Mouse (Mus musculus) erythroblast, embryonic 14.5 days (primary cell): ENCODE data around the gene Hnrnpa0. TPM values are rescaled to one million over a fixed set of nuclear protein-coding genes. Genes with fewer than 3 reads are reported as not detected.

Source experiments
- H3K27me3 ChIP-seq: 2 replicates; pipeline ENCODE4 v1.6.1; 2012; ENCODE audit warnings: inconsistent platforms; ENCODE audit not compliant: control insufficient read depth
- H3K36me3 ChIP-seq: 2 replicates; pipeline ENCODE4 v1.6.1; 2012; ENCODE audit warnings: mild to moderate bottlenecking, inconsistent platforms; ENCODE audit not compliant: control insufficient read depth
- H3K4me1 ChIP-seq: 2 replicates; pipeline ENCODE4 v1.6.1; 2012; ENCODE audit warnings: inconsistent platforms; ENCODE audit not compliant: control insufficient read depth
- H3K4me3 ChIP-seq: replicated peaks from 2 replicates; pipeline ENCODE3; 2012; ENCODE audit warnings: moderate library complexity, mild to moderate bottlenecking, inconsistent platforms
- H3K9me3 ChIP-seq: 2 replicates; pipeline ENCODE4 v1.6.1; 2012; ENCODE audit warnings: low read length, inconsistent platforms, mixed read lengths; ENCODE audit not compliant: control insufficient read depth
- GATA1 ChIP-seq: IDR thresholded peaks from 2 replicates; pipeline ENCODE4 v1.6.1; 2012; ENCODE audit warnings: low read length, inconsistent platforms, mixed read lengths
- TAL1 ChIP-seq: IDR thresholded peaks from 3 replicates; pipeline ENCODE4 v1.6.1; 2012; ENCODE audit warnings: low read length, inconsistent platforms, mixed read lengths
- polyA plus RNA-seq: library from polyadenylated mRNA; stranded (reverse); fragments of >175 nt; gene quantifications from 2 replicates; pipeline ENCODE4 v1.2.3, GENCODE M21; 2012

Gene Hnrnpa0
- polyA plus RNA-seq, 1 experiment: 38.2 TPM

DNA sequence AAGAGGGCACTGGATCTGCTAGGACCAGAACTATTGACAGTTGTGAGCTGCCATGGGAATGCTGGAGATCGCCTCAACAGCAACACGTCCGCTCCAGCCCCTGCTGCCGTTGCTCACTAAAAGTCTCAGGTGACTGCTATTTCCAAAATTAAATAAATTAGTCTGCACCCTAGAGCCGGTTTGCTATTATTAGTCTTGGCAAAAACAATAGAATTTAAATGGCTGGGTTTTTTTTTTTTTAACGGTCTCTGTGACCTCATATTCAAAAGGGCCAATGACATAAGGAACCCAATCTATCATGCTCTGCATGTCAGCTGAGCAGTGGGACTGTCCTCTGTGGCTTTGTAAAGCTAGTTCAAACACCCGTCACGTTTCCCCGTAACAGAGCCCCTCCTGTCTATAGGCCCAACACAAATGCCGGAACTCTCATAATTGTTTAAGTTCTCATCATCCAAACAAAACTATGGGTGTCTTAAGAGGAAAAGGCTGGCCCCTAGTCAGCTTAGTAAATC is 5.5 kb downstream of the Hnrnpa0 start:
- Histone ChIP-seq H3K36me3 (peaks cover 31% of the 10 kb centered on the region), H3K27me3 (no peaks in the 10 kb centered on the region), H3K4me3 (no peak overlapping the region), H3K4me1 (peaks cover 28% of the 10 kb centered on the region), H3K9me3 (no peaks in the 10 kb centered on the region)
- TF ChIP-seq TAL1 (no peak), GATA1 (no peak)

DNA sequence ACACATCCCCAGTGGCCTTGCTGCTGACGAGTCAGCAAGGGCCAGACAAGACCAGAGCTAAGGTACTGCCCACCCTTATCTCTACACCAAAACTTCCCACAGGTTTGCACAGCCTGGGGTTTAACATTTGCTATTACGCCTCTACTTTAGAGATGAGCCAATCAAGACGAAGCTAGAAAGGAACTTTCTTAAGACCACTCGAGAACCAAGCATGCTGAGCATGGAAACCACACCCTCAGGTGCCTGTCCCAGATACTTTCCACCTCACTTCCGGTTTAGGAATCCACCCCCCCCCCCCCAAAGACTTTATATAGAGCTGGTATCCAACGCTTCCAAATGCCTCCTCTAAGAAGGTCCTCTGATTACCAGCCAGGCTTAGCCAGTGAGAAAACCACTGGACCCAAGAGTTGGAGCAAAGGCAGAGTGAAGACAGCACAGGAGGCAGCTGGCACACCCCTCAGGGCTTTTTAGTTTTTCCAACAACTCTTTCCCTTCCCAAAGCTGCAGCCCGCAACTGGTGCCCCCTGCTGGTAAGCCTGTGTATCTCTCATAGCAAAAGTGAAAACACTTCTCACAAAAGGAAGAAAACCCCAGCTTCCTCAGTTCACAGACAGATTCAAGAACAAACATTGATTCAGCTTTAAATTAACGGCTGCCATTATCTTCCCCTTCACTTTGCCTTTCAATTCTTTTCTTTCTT is 10.9 kb downstream of the Hnrnpa0 start:
- TF ChIP-seq TAL1 (no peak), GATA1 (no peak)

DNA sequence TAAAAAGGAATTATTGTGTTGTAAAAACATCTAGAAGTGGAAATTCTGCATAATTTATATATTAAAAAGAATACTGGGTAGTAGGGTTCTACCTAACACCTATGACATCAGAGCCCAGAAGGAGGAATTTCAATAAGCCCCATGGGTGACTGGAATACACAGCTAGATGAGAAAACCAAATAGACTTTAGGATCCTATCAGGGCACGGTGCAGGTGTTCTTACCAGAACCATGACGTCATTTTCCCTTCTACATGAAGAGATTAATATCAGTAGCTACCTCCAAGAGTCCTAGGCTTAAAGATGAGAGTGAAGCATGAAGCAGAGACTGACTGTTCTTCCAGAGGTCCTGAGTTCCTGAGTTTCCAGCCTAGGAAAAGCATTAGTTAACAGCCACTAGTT is 11.6 kb downstream of the Hnrnpa0 start:
- Histone ChIP-seq H3K9me3 (no peaks in the 10 kb centered on the region), H3K4me1 (no peaks in the 10 kb centered on the region), H3K27me3 (peaks cover 48% of the 10 kb centered on the region), H3K36me3 (no peaks in the 10 kb centered on the region), H3K4me3 (no peak overlapping the region)
- TF ChIP-seq GATA1 (no peak), TAL1 (no peak)

More for the DNA sequence above, 10.9 kb downstream of the Hnrnpa0 start:
- peaks cover 41% of the 10 kb centered on the region for H3K27me3 ChIP-seq
- H3K9me3 ChIP-seq: no peaks in the 10 kb centered on the region
- H3K4me1 ChIP-seq: no peaks in the 10 kb centered on the region
- H3K36me3 ChIP-seq: no peaks in the 10 kb centered on the region
- H3K4me3 ChIP-seq: no peak overlapping the region

DNA sequence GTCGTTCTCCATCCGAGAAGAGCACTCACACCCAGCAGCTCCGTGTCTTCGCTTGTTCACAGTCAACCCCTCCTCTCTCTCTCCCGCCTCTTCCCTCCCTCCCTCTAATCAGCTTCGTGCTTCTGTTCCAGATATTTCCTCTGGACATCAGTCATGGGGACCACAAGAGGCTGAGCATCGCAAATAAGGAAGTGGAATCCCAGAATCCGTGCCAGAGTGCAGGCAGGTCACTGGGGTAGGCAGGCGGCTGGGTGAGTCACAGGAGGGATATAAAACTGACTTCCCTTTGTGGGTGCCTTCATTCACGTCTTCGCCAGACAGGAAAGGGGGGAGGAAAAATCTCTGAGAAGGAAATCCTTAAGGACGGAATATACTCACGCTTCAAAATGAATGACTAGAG is 13.1 kb downstream of the Hnrnpa0 start:
- Histone ChIP-seq H3K4me3 (no peak overlapping the region), H3K27me3 (peaks cover 54% of the 10 kb centered on the region)
- TF ChIP-seq GATA1 (no peak), TAL1 (no peak)

DNA sequence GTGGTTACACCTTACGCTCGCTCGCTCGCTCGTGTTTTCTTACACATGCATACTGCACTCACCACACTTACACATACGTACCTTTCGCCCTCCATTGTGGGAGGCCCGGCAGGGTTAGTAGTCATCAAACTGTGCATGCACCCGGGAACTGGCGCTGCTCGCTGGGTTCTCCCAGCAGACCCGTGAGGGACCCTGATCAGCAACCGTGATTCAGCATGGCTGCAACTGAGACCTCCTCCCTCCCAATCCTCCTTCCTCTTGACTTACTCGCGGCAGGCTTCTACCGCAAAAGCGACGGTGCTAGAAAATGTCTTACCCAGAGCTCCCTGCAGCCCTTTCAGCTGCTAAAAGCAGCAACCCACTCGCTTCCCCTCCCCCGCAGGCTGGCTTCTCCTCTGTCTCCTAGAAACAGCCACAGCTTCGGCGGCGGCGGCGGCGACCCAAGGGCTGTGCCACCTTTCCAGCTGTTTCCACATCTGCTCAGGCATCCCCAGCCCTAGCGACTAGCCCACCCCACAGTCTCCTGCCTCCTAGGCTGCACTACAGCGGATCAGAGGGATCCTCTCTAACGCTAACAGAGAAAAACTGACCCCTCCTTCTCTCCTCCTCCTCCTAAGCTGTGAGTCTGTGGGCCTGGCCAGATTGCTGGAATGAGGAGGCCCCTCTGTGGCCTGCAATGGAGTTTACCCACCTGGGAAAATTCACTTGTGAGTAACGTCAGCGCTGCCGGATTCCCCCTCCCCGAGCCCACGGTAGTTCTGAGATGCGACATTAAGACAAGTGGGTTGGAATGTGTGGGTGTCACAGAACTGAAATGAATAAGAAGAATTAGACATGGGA is 15.1 kb downstream of the Hnrnpa0 start, which contains the start of gene Klhl3:
Gene Klhl3 (minus strand): TSS at position 532 of the 840 bp plus-strand sequence.
- Histone ChIP-seq H3K27me3 (peaks cover 54% of the 10 kb centered on the region), H3K36me3 (no peaks in the 10 kb centered on the region), H3K4me1 (no peaks in the 10 kb centered on the region), H3K9me3 (no peaks in the 10 kb centered on the region), H3K4me3 (peak within 1 kb of the TSS; percentile 48)
- no peak for TF ChIP-seq GATA1
- TF ChIP-seq TAL1: no peak

More for the DNA sequence above, 13.1 kb downstream of the Hnrnpa0 start:
- H3K9me3 ChIP-seq: no peaks in the 10 kb centered on the region
- H3K4me1 ChIP-seq: no peaks in the 10 kb centered on the region
- no peaks in the 10 kb centered on the region for H3K36me3 ChIP-seq

DNA sequence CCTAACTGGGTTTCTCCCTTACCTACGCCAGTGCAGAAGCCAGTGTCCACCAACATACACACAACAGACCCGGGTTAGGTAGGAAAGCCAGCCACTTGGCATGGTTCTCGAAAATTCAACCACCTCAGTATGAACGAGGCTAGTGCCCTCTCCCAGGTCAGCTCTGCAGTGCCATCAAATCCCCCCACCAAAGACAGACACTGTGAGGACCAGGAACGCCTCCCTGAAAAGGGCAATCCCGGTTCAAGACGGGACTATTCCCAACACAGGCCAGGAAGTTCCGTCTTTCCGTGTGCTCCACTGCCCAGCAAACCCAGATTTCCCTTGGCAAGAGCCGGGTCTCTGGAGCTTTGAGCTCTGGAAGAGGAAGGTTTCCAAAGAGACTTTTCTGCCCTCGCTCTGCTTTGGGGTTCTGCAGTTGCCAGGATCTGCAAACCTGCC is 15.7 kb downstream of the Hnrnpa0 start:
- TF ChIP-seq GATA1 (no peak), TAL1 (no peak)
- Histone ChIP-seq H3K27me3 (peaks cover 54% of the 10 kb centered on the region), H3K4me3 (peak overlapping the region; percentile 48), H3K9me3 (no peaks in the 10 kb centered on the region), H3K4me1 (no peaks in the 10 kb centered on the region), H3K36me3 (no peaks in the 10 kb centered on the region)

DNA sequence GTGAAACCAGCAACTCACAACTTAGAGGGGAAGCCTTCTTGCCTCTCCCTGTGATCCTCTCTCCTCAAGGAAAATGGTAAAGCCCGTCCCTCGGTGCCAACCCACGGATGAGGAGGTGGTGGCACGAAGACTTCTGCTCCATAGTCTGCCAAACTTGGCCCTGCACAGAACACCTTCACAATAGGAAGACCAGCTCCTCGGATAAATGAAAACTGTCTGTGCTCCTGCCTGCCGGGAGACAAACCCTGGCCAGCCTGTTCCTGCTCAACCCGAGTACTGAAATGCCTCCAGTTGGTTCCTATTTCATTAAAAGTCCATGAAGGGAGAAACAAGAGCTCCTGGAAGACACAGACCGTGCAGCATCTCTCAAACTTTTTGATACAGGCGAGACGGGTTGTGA is 16.2 kb downstream of the Hnrnpa0 start:
- no peaks in the 10 kb centered on the region for H3K9me3 ChIP-seq
- no peaks in the 10 kb centered on the region for H3K36me3 ChIP-seq
- H3K4me3 ChIP-seq: no peak overlapping the region
- peaks cover 54% of the 10 kb centered on the region for H3K27me3 ChIP-seq
- no peak for TF ChIP-seq GATA1
- no peak for TF ChIP-seq TAL1
- no peaks in the 10 kb centered on the region for H3K4me1 ChIP-seq

DNA sequence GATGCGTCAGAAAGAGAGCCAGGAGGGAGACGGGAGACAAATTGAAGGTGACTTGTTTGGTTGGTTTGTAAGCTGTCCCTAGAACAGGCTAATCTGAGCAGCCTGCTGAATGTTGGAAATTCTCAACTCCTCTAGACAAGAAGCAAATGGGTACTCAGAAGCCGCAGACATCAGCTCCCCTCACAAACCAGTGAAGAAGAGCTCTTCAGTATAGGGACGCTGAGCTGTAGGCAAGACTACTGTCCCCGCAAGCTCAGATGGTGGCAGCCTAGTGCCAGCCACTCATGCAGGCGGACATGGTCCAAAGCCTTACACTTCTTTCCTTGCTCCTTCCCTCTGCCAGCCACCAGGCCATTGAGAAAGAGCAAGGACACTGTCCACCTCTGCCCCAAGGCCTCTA is 17.1 kb downstream of the Hnrnpa0 start:
- TF ChIP-seq GATA1 (no peak), TAL1 (no peak)
- Histone ChIP-seq H3K4me1 (no peaks in the 10 kb centered on the region), H3K4me3 (no peak overlapping the region), H3K27me3 (peaks cover 51% of the 10 kb centered on the region), H3K9me3 (no peaks in the 10 kb centered on the region), H3K36me3 (no peaks in the 10 kb centered on the region)

DNA sequence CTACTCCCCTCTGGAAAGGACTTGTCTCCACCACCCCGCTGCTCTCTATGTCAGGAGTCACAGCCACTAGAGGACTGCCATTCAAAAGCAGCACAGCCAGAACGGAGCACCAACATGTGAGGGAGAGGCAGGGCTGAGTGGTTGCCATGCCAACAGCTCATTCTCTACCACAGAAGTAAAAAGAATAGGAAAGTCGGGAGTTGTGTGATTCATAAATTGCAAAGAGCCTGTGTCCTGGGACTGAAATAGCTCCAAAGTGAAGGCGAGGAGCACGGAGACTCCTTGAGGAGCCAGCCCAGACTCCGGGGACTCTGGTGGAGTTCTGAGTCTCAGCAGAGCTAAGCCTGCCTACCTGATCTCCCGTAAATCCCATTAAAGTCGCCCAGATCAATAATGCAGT is 37.7 kb downstream of the Hnrnpa0 start:
- H3K27me3 ChIP-seq: no peaks in the 10 kb centered on the region
- H3K4me3 ChIP-seq: no peak overlapping the region
- TF ChIP-seq GATA1: no peak
- TF ChIP-seq TAL1: no peak
- no peaks in the 10 kb centered on the region for H3K36me3 ChIP-seq
- no peaks in the 10 kb centered on the region for H3K9me3 ChIP-seq
- H3K4me1 ChIP-seq: no peaks in the 10 kb centered on the region
